Mouse (Mus musculus): Measurements from ENCODE around the gene Tnfaip1.

DNA sequence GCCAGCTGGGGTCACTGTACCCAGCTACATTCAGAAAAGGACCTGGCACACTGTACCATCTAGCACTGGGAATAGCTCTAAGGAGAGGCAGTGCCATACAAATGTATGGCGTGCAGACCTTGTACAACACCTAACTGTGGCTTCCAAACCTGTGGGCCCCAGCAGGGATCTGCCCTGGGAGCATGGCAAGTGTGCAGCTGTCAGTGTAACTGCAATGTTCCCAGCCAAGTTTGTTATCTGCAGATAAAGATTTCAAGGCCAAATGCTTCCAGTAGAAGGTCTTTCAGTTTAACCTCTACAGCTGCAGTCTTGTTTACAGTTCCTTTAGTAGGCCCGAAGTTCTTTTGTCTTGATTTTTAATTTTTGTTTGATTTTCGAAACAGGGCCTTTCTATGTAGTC lies 19.5 kb upstream of the Tnfaip1 start:
- TF ChIP-seq USF2 (conservative IDR thresholded peaks at IDR 0.05; ENCODE audit: low read depth, low read length) (no peak), POLR2A (IDR thresholded peaks at IDR 0.05; ENCODE audit: low read depth, low read length) (no peak), EP300 (IDR thresholded peaks at IDR 0.05; ENCODE audit: low read length) (no peak), CTCF (conservative IDR thresholded peaks at IDR 0.05 in 1 of 2, IDR thresholded peaks at IDR 0.05 in 1 of 2; ENCODE audit: low read depth in 2 of 2, low read length in 2 of 2) (no peak), RCOR1 (conservative IDR thresholded peaks at IDR 0.05; ENCODE audit: low read depth, low read length) (no peak)
